Mouse (Mus musculus): ENCODE results near the gene Tmem51.

Tmem51 gene

GRCm38 (mm10) chr4:142084131-142084899 lies at the start of gene Tmem51:
Tmem51 (minus strand) TSS chr4:142084304.
- DNase-seq (ENCODE audit: low spot score), result no peak

GRCm38 (mm10) chr4:142130162-142130561 lies 46.1 kb upstream of the Tmem51 start:
- DNase-seq (ENCODE audit: low spot score), result no peak

GRCm38 (mm10) chr4:142127275-142127788 lies 43.2 kb upstream of the Tmem51 start:
- no peak for DNase-seq (ENCODE audit: low spot score)

- DNase-seq (ENCODE audit: low spot score), result no peak
These were observed 42.7 kb upstream of the Tmem51 start for GRCm38 (mm10) chr4:142126641-142127274.

- no peak for DNase-seq (ENCODE audit: low spot score)
These were observed 37.1 kb upstream of the Tmem51 start for GRCm38 (mm10) chr4:142121164-142121563.

GRCm38 (mm10) chr4:142118522-142118921 lies 34.4 kb upstream of the Tmem51 start:
- DNase-seq (ENCODE audit: low spot score), result no peak

- DNase-seq (ENCODE audit: low spot score), result no peak
These were observed 33.9 kb upstream of the Tmem51 start for GRCm38 (mm10) chr4:142117993-142118392.

GRCm38 (mm10) chr4:142113306-142113705 lies 29.2 kb upstream of the Tmem51 start:
- no peak for DNase-seq (ENCODE audit: low spot score)

- no peak for DNase-seq (ENCODE audit: low spot score)
These were observed 19.1 kb upstream of the Tmem51 start for GRCm38 (mm10) chr4:142103081-142103671.

- no peak for DNase-seq (ENCODE audit: low spot score)
These were observed 14.2 kb upstream of the Tmem51 start for GRCm38 (mm10) chr4:142098303-142098702.

GRCm38 (mm10) chr4:142097871-142098270 lies 13.8 kb upstream of the Tmem51 start:
- DNase-seq (ENCODE audit: low spot score), result no peak

- DNase-seq (ENCODE audit: low spot score), result no peak
These were observed 11.6 kb upstream of the Tmem51 start for GRCm38 (mm10) chr4:142095513-142096241.

- no peak for DNase-seq (ENCODE audit: low spot score)
These were observed 10.3 kb upstream of the Tmem51 start for GRCm38 (mm10) chr4:142094386-142094785.

GRCm38 (mm10) chr4:142091100-142091499 lies 7.0 kb upstream of the Tmem51 start:
- no peak for DNase-seq (ENCODE audit: low spot score)

GRCm38 (mm10) chr4:142089966-142090365 lies 5.9 kb upstream of the Tmem51 start:
- no peak for DNase-seq (ENCODE audit: low spot score)

- DNase-seq (ENCODE audit: low spot score), result no peak
These were observed 4.7 kb upstream of the Tmem51 start for GRCm38 (mm10) chr4:142088836-142089235.

- DNase-seq (ENCODE audit: low spot score), result no peak
These were observed 4.3 kb upstream of the Tmem51 start for GRCm38 (mm10) chr4:142088409-142088808.

GRCm38 (mm10) chr4:142084936-142085563 lies 946 bp upstream of the Tmem51 start:
- no peak for DNase-seq (ENCODE audit: low spot score)

- no peak for DNase-seq (ENCODE audit: low spot score)
These were observed 358 bp downstream of the Tmem51 start for GRCm38 (mm10) chr4:142083762-142084130.

GRCm38 (mm10) chr4:142083193-142083592 lies 911 bp downstream of the Tmem51 start:
- no peak for DNase-seq (ENCODE audit: low spot score)

GRCm38 (mm10) chr4:142082703-142083102 lies 1.4 kb downstream of the Tmem51 start:
- DNase-seq (ENCODE audit: low spot score), result no peak

All from T-cell, adult 2 months (primary cell).